Comparison of ENCODE assay signal across 35 mouse cellular contexts in the genomic region with DNA sequence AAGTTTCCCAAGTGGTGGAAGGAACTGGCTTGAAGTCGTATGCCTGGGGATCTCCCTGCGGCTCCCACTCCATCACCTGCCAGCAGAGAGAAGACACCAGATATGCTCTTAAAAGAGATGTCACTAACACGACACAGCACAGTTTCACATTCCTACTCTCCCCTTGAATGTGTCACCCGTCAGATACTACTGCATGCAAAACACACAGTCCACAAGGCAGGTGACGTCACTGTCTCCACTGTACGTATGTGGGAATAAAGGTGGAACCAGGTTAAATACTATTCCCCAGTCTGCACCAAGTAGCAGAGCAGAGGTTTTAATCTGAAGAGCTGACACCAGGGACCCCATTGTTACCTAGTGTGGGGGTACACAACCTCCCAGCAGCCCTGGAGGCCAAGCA. TPM values are rescaled to one million over a fixed set of nuclear protein-coding genes. Genes with fewer than 3 reads are reported as not detected.
"Had no signal": no experiment of that assay in that cellular context is flagged by ENCODE, and none has a peak within 500 bp of the region (broad histone marks: within the 10 kb centered on the region; RNA-seq: fewer than 3 reads in every experiment).

No protein-coding gene starts in this region.

- H3K9ac ChIP-seq: limb, embryonic 12.5 days; limb, embryonic 13.5 days; limb, embryonic 15.5 days; liver, embryonic 12.5 days; liver, embryonic 13.5 days; liver, embryonic 14.5 days; liver, embryonic 15.5 days; liver, postnatal 0 days; lung, embryonic 14.5 days; lung, embryonic 15.5 days; midbrain, embryonic 12.5 days; midbrain, embryonic 13.5 days; midbrain, embryonic 15.5 days; neural tube, embryonic 12.5 days had no signal

- H3K4me1 ChIP-seq: limb, embryonic 10.5 days; limb, embryonic 12.5 days; limb, embryonic 13.5 days; limb, embryonic 15.5 days; liver, embryonic 12.5 days; liver, embryonic 13.5 days; liver, embryonic 15.5 days; lung, embryonic 15.5 days; midbrain, embryonic 10.5 days; midbrain, embryonic 12.5 days; midbrain, embryonic 13.5 days; midbrain, embryonic 15.5 days; neural tube, embryonic 12.5 days had no signal

- H3K27ac ChIP-seq: limb, embryonic 10.5 days; limb, embryonic 12.5 days; limb, embryonic 13.5 days; limb, embryonic 15.5 days; liver, embryonic 12.5 days; liver, embryonic 13.5 days; liver, embryonic 14.5 days; liver, embryonic 15.5 days; lung, embryonic 15.5 days; macrophage; midbrain, embryonic 10.5 days; midbrain, embryonic 12.5 days; midbrain, embryonic 13.5 days; midbrain, embryonic 15.5 days; neural tube, embryonic 12.5 days had no signal

- DNase-seq: left cerebral cortex, postnatal 4 days; liver; liver, embryonic 13.5 days; liver, postnatal 0 days; lung, adult 18-20 months; lung, adult 2 months; lung, embryonic 14.5 days; lung, postnatal 10 days; lung, postnatal 14 days; lung, postnatal 36 days; lung, postnatal 4 days; midbrain, embryonic 14.5 days had no signal

- H3K4me2 ChIP-seq: limb, embryonic 12.5 days; limb, embryonic 13.5 days; limb, embryonic 15.5 days; liver, embryonic 11.5 days; liver, embryonic 12.5 days; liver, embryonic 13.5 days; liver, embryonic 15.5 days; lung, embryonic 14.5 days; lung, embryonic 15.5 days; midbrain, embryonic 11.5 days; midbrain, embryonic 12.5 days; midbrain, embryonic 13.5 days; midbrain, embryonic 15.5 days; neural tube, embryonic 12.5 days had no signal

- ATAC-seq: liver, embryonic 12.5 days; liver, postnatal 0 days; lung, postnatal 0 days; midbrain, embryonic 13.5 days; midbrain, embryonic 15.5 days; midbrain, embryonic 16.5 days had no signal

- H3K9me3 ChIP-seq: limb, embryonic 10.5 days; limb, embryonic 12.5 days; limb, embryonic 13.5 days; limb, embryonic 15.5 days; liver, embryonic 13.5 days; liver, embryonic 15.5 days; lung, embryonic 15.5 days; midbrain, embryonic 10.5 days; midbrain, embryonic 12.5 days; midbrain, embryonic 13.5 days; midbrain, embryonic 15.5 days; neural tube, embryonic 12.5 days had no signal

- H3K27me3 ChIP-seq: limb, embryonic 12.5 days; limb, embryonic 13.5 days; limb, embryonic 15.5 days; liver, embryonic 12.5 days; liver, embryonic 13.5 days; liver, embryonic 15.5 days; lung, embryonic 15.5 days; midbrain, embryonic 12.5 days; midbrain, embryonic 13.5 days; midbrain, embryonic 15.5 days; neural tube, embryonic 12.5 days had no signal

- H3K4me3 ChIP-seq: limb, embryonic 10.5 days; limb, embryonic 12.5 days; limb, embryonic 13.5 days; limb, embryonic 15.5 days; liver, embryonic 12.5 days; liver, embryonic 13.5 days; liver, embryonic 15.5 days; lung, embryonic 15.5 days; megakaryocyte, embryonic 14.5 days; midbrain, embryonic 10.5 days; midbrain, embryonic 12.5 days; midbrain, embryonic 13.5 days; midbrain, embryonic 15.5 days; myocyte; neural tube, embryonic 12.5 days had no signal

RNA-seq across cellular contexts. Expression of a gene that starts 7.5 kb away (rescaled TPM):
- total RNA-seq: megakaryocyte progenitor cell, adult 5-6 weeks; megakaryocyte-erythroid progenitor cell, adult 5-6 weeks; monocyte, adult 5-6 weeks had no signal
- polyA plus RNA-seq: macrophage had no signal

RNA-seq across cellular contexts. Expression of a gene that starts 15.0 kb away (rescaled TPM):
- total RNA-seq: megakaryocyte-erythroid progenitor cell, adult 5-6 weeks had no signal
